ENCODE assay signal across 12 mouse cellular contexts in the genomic region with DNA sequence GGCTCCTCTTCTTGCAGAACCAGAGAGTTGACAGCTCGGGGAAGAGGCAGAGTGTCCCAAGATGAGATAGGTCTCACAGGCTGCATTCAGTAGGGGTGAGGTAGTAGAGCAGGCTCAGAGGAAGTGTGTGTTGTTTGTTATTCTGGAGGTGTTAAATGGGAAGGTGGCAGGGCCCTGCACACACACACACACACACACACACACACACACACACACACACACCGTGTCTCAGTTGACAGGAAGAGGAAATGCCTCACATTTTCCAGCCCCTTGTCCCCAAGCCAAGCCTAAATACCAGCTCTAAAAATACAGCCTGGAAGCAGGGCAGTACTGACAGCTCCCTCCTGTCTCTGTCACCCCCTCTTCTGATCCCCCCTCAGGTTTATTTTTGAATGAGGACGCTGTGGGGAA.
DNase-seq lines count a peak whose midpoint lies in the region; ATAC-seq and TF ChIP-seq lines count a peak whose summit lies in the region.
"Had no signal": no experiment of that assay in that cellular context is flagged by ENCODE, and none has a peak within 500 bp of the region (broad histone marks: within the 10 kb centered on the region; RNA-seq: fewer than 3 reads in every experiment).

No protein-coding gene starts in this region.

- WGBS in limb, embryonic 14.5 days: 16% methylated on average over 3 of the region's 3 CpGs
- 22% methylated on average over 3 of the region's 3 CpGs for WGBS in liver, embryonic 11.5 days

- intact Hi-C loops in heart, postnatal 14 days (cut with DNase I): loop anchor here (5.0 kb wide), 1 partner anchor 133 kb away; no protein-coding TSS in a partner anchor

- no peak overlapping the region for H3K4me2 ChIP-seq in limb, embryonic 14.5 days (replicated peaks; ENCODE audit: low read depth, low read length, severe bottlenecking)
- no peak overlapping the region for H3K4me2 ChIP-seq in liver, embryonic 11.5 days
- H3K4me2 ChIP-seq: embryonic facial prominence, embryonic 13.5 days; hindbrain, embryonic 13.5 days; limb, embryonic 12.5 days had no signal

- H3K9ac ChIP-seq in limb, embryonic 14.5 days (ENCODE audit: low read depth, low read length, severe bottlenecking): no peak overlapping the region
- H3K9ac ChIP-seq in liver, embryonic 11.5 days (ENCODE audit: low read depth, low read length): no peak overlapping the region
- H3K9ac ChIP-seq: embryonic facial prominence, embryonic 13.5 days; hindbrain, embryonic 13.5 days; limb, embryonic 12.5 days had no signal

- no peaks in the 10 kb centered on the region for H3K27me3 ChIP-seq in limb, embryonic 14.5 days (ENCODE audit: control insufficient read depth, insufficient read depth, low read length)
- no peaks in the 10 kb centered on the region for H3K27me3 ChIP-seq in liver, embryonic 11.5 days (replicated peaks; ENCODE audit: control insufficient read depth, insufficient read depth, low read length)
- H3K27me3 ChIP-seq: embryonic facial prominence, embryonic 13.5 days; hindbrain, embryonic 13.5 days; limb, embryonic 12.5 days had no signal

- H3K4me3 ChIP-seq in limb, embryonic 14.5 days (replicated peaks; ENCODE audit: low read length): no peak overlapping the region
- H3K4me3 ChIP-seq in liver, embryonic 11.5 days (ENCODE audit: low read depth, low read length): no peak overlapping the region
- H3K4me3 ChIP-seq: embryonic facial prominence, embryonic 13.5 days; hindbrain, embryonic 13.5 days; limb, embryonic 12.5 days had no signal

- no peaks in the 10 kb centered on the region for H3K36me3 ChIP-seq in limb, embryonic 14.5 days (ENCODE audit: control insufficient read depth, insufficient read depth, low read length)
- H3K36me3 ChIP-seq in liver, embryonic 11.5 days (ENCODE audit: control insufficient read depth, insufficient read depth, low read length): no peaks in the 10 kb centered on the region
- H3K36me3 ChIP-seq: embryonic facial prominence, embryonic 13.5 days; hindbrain, embryonic 13.5 days; limb, embryonic 12.5 days had no signal

- peak; percentile 37 for DNase-seq in adrenal gland, postnatal 14 days
- peak; percentile 56 to 71 for DNase-seq in gastrocnemius, adult 8-10 months (ENCODE audit: low spot score in 2 of 2)
- peak; percentile 36 to 73 for DNase-seq in heart, postnatal 14 days
- peak; percentile 47 for DNase-seq in limb, embryonic 14.5 days (ENCODE audit: low spot score)
- DNase-seq in right cerebral cortex, postnatal 36 days (ENCODE audit: low spot score in 2 of 2): no peak
- no peak for DNase-seq in right cerebral cortex, postnatal 10 days (ENCODE audit: low spot score in 2 of 2)
- no peak for DNase-seq in retina, embryonic 14.5 days (ENCODE audit: low spot score)
- DNase-seq in liver, embryonic 11.5 days (ENCODE audit: low spot score): no peak
- DNase-seq: thymus, adult 18-20 months had no signal

- TF ChIP-seq POLR2A in limb, embryonic 14.5 days (IDR thresholded peaks at IDR 0.05; ENCODE audit: borderline replicate concordance, extremely low read depth, insufficient read depth, insufficient read length): no peak

- no peaks in the 10 kb centered on the region for H3K9me3 ChIP-seq in limb, embryonic 14.5 days (ENCODE audit: control insufficient read depth, low read length)
- H3K9me3 ChIP-seq in liver, embryonic 11.5 days (ENCODE audit: control insufficient read depth, low read length): no peaks in the 10 kb centered on the region
- H3K9me3 ChIP-seq: embryonic facial prominence, embryonic 13.5 days had no signal

- peak; percentile 50; the same call in 1 of the 2 replicates for ATAC-seq in limb, embryonic 14.5 days (ENCODE audit: low FRiP score, low read depth)
- no peak for ATAC-seq in liver, embryonic 11.5 days (replicated peaks; ENCODE audit: low FRiP score)

- no peaks in the 10 kb centered on the region for H3K4me1 ChIP-seq in limb, embryonic 14.5 days (ENCODE audit: control insufficient read depth, insufficient read depth, low read length)
- H3K4me1 ChIP-seq in liver, embryonic 11.5 days (replicated peaks; ENCODE audit: control insufficient read depth, insufficient read depth, low read length): no peaks in the 10 kb centered on the region
- H3K4me1 ChIP-seq: hindbrain, embryonic 13.5 days had no signal

- H3K27ac ChIP-seq in limb, embryonic 14.5 days (replicated peaks; ENCODE audit: low read depth, low read length): 0 out of 2 replicates have a peak overlapping the region, but pooled peaks have one; percentile 7
- no peak overlapping the region for H3K27ac ChIP-seq in liver, embryonic 11.5 days (ENCODE audit: low read depth, low read length)
- H3K27ac ChIP-seq: embryonic facial prominence, embryonic 13.5 days; hindbrain, embryonic 13.5 days; limb, embryonic 12.5 days had no signal

Comparison
In these comparisons a context has a peak if more than half of its experiments do, and no peak if none do; other contexts are left out.
1. DNase-seq: peak in adrenal gland, postnatal 14 days (single experiment), gastrocnemius, adult 8-10 months (2 of 2), heart, postnatal 14 days (2 of 2) and limb, embryonic 14.5 days (single experiment); none in right cerebral cortex, postnatal 36 days (0 of 2), right cerebral cortex, postnatal 10 days (0 of 2), retina, embryonic 14.5 days (single experiment) and liver, embryonic 11.5 days (single experiment).